Mouse (Mus musculus): ENCODE measurements around the gene Olfr94.

DNA sequence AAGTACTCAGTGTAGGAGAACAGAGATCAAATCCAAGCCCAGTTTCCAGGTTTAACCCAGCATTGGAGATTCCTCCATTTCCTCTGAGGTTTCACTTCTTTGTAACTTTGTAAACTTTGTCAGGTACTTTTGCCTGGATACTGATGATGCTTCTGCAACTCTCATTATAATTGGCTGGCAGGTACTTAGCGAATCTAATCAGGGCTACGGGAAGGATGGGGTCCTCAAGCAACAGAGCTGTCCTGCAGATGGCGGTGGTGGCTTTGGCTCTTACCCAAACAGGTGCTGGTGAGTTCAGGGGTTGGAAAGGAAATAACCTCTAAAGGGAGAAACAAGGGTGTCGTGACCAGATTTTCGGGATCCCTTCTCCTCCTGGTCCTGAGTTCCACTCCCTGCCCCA, 45.9 kb upstream of the Olfr94 start:
- TF ChIP-seq ZC3H11A (IDR thresholded peaks at IDR 0.05; ENCODE audit: borderline replicate concordance, low read depth, low read length) (no peak), HCFC1 (IDR thresholded peaks at IDR 0.05; ENCODE audit: borderline replicate concordance, insufficient read depth, low read length) (no peak)

All from ES-E14 (cell line).